Mouse (Mus musculus): ENCODE results near the gene Gm20777. TPM values are rescaled to one million over a fixed set of nuclear protein-coding genes. Genes with fewer than 3 reads are reported as not detected.
"Not testable (repeated sequence)": the region's sequence is repeated elsewhere in the genome, so short reads cannot be mapped to it uniquely, and the experiment has no call there.

Gm20777 gene
- polyA plus RNA-seq (2016; fragmentation: Nextera tagmentation; extraction: Ambion mirVana) = not detected in 2 replicates

- not testable (repeated sequence) for H3K27me3 ChIP-seq (replicated peaks); H3K36me3 ChIP-seq; H3K4me2 ChIP-seq (replicated peaks); H3K9ac ChIP-seq; H3K9me3 ChIP-seq; H3K27ac ChIP-seq; ATAC-seq (ENCODE audit: low FRiP score, low read depth); H3K4me1 ChIP-seq; H3K4me3 ChIP-seq
These were observed at the start of gene Gm20777 for GRCm38 (mm10) chrY:10752350-10752749. Gene Gm20777, minus strand, starts transcription at chrY:10752450.

- H3K27me3 ChIP-seq (replicated peaks); H3K4me3 ChIP-seq; ATAC-seq (ENCODE audit: low FRiP score, low read depth); H3K9ac ChIP-seq; H3K4me1 ChIP-seq; H3K9me3 ChIP-seq; H3K4me2 ChIP-seq (replicated peaks); H3K36me3 ChIP-seq; H3K27ac ChIP-seq: not testable (repeated sequence)
- WGBS = 57% methylated on average over 1 of the region's 5 CpGs
These were observed 42.7 kb downstream of the Gm20777 start for GRCm38 (mm10) chrY:10709551-10709950.

GRCm38 (mm10) chrY:10708761-10709160 is 43.5 kb downstream of the Gm20777 start:
- H3K36me3 ChIP-seq = not testable (repeated sequence)

GRCm38 (mm10) chrY:10708226-10708625 is 44.0 kb downstream of the Gm20777 start:
- not testable (repeated sequence) for H3K27me3 ChIP-seq (replicated peaks); H3K27ac ChIP-seq; H3K4me1 ChIP-seq; H3K9ac ChIP-seq; H3K9me3 ChIP-seq; H3K4me3 ChIP-seq; H3K36me3 ChIP-seq; H3K4me2 ChIP-seq (replicated peaks); ATAC-seq (ENCODE audit: low FRiP score, low read depth)
- WGBS = 93% methylated on average over 15 of the region's 16 CpGs

More at GRCm38 (mm10) chrY:10708761-10709160, 43.5 kb downstream of the Gm20777 start:
- H3K27me3 ChIP-seq (replicated peaks); H3K4me1 ChIP-seq; H3K9ac ChIP-seq; H3K4me2 ChIP-seq (replicated peaks); ATAC-seq (ENCODE audit: low FRiP score, low read depth); H3K4me3 ChIP-seq; H3K9me3 ChIP-seq; H3K27ac ChIP-seq: not testable (repeated sequence)
- WGBS = 93% methylated on average over 30 of the region's 30 CpGs

GRCm38 (mm10) chrY:10706686-10707085 is 45.6 kb downstream of the Gm20777 start:
- not testable (repeated sequence) for ATAC-seq (ENCODE audit: low FRiP score, low read depth); H3K27me3 ChIP-seq (replicated peaks); H3K9me3 ChIP-seq; H3K4me1 ChIP-seq; H3K27ac ChIP-seq; H3K4me2 ChIP-seq (replicated peaks); H3K36me3 ChIP-seq; H3K9ac ChIP-seq; H3K4me3 ChIP-seq
- WGBS = 90% methylated on average over 7 of the region's 7 CpGs

Other genes starting within 250 kb of the Gm20777 start
- not detected in 2 replicates for gene Gm20737, start 216.4 kb downstream of the Gm20777 start, polyA plus RNA-seq (2016; fragmentation: Nextera tagmentation; extraction: Ambion mirVana)
- not detected in 2 replicates for gene Gm21775, start 199.0 kb downstream of the Gm20777 start, polyA plus RNA-seq (2016; fragmentation: Nextera tagmentation; extraction: Ambion mirVana)
- gene Gm21900, start 136.1 kb downstream of the Gm20777 start, polyA plus RNA-seq (2016; fragmentation: Nextera tagmentation; extraction: Ambion mirVana) = not detected in 2 replicates